9 mouse cellular contexts compared by ENCODE assay signal in the genomic region with DNA sequence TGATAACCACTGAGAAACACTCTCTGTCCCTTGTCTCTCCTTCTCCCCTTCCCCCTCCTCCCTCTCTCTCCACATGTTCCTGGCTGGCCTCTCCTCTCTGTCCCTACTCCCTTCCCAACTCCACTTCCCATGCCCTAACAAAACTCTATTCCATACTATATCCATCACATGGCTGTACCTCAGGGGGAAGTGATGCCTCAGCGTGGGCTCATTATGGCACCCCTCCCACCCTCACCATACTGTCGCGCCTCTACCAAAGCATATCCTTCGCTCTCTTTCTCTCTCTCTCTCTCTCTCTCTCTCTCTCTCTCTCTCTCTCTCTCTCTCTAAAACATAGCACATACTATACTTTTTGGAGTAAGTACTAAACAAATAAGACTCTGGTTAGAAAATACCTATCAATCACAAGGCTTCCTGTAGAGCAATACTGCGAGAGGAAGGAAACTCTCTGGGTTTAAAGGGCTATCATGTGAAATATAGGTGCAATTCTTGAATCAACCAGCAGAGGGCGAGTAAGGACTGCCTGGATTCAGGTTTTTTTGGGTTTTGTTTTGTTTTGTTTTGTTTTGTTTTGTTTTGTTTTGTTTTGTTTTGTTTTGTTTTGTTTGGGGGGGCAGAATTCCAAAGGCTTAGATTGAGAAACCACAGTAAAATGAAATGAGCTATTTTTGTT. TPM values are rescaled to one million over a fixed set of nuclear protein-coding genes. Genes with fewer than 3 reads are reported as not detected.
DNase-seq lines count a peak whose midpoint lies in the region; ATAC-seq lines count a peak whose summit lies in the region.
"Had no signal": no experiment of that assay in that cellular context is flagged by ENCODE, and none has a peak within 500 bp of the region (broad histone marks: within the 10 kb centered on the region; RNA-seq: fewer than 3 reads in every experiment).

No protein-coding gene starts in this region.

- H3K27ac ChIP-seq in hindbrain, embryonic 13.5 days, result no peak overlapping the region
- no peak overlapping the region for H3K27ac ChIP-seq in hindbrain, embryonic 10.5 days
- no peak overlapping the region for H3K27ac ChIP-seq in midbrain, embryonic 14.5 days (replicated peaks; ENCODE audit: low read depth, low read length)
- H3K27ac ChIP-seq in midbrain, embryonic 16.5 days (ENCODE audit: low read length), result no peak overlapping the region

- no peaks in the 10 kb centered on the region for H3K9me3 ChIP-seq in hindbrain, embryonic 13.5 days
- H3K9me3 ChIP-seq in hindbrain, embryonic 10.5 days, result no peaks in the 10 kb centered on the region
- H3K9me3 ChIP-seq in midbrain, embryonic 14.5 days (ENCODE audit: control insufficient read depth, low read length), result no peaks in the 10 kb centered on the region
- no peaks in the 10 kb centered on the region for H3K9me3 ChIP-seq in midbrain, embryonic 16.5 days (replicated peaks; ENCODE audit: control insufficient read depth, low read length, poor library complexity, severe bottlenecking)

- ATAC-seq in hindbrain, embryonic 13.5 days (ENCODE audit: low FRiP score), result 0 out of 2 replicates have a peak, but pooled peaks have one; percentile 43
- ATAC-seq in midbrain, embryonic 14.5 days (ENCODE audit: low FRiP score, low TSS enrichment), result no peak
- no peak for ATAC-seq in midbrain, embryonic 16.5 days
- ATAC-seq in common myeloid progenitor, adult 5-6 weeks (replicated peaks; ENCODE audit: low read depth, poor library complexity, severe bottlenecking), result peak; percentile 82
- ATAC-seq in activated CD4-positive, CD25-positive, alpha-beta regulatory T cell, adult 4 months, result no peak
- ATAC-seq: inflammation-experienced regulatory T-cells, adult 6 months had no signal

- no peak overlapping the region for H3K4me3 ChIP-seq in hindbrain, embryonic 13.5 days
- H3K4me3 ChIP-seq in hindbrain, embryonic 10.5 days, result no peak overlapping the region
- H3K4me3 ChIP-seq in midbrain, embryonic 14.5 days (replicated peaks; ENCODE audit: low read depth, low read length), result no peak overlapping the region
- H3K4me3 ChIP-seq in midbrain, embryonic 16.5 days (ENCODE audit: low read depth, low read length), result no peak overlapping the region

- 59% methylated on average over 6 of the region's 6 CpGs for WGBS in hindbrain, embryonic 13.5 days
- WGBS in hindbrain, embryonic 10.5 days, result 51% methylated on average over 6 of the region's 6 CpGs
- whole genome bisulfite sequencing in midbrain, embryonic 14.5 days, result 52% methylated on average over 6 of the region's 6 CpGs
- 48% methylated on average over 6 of the region's 6 CpGs for WGBS in midbrain, embryonic 16.5 days

- DNase-seq in hindbrain, embryonic 10.5 days (ENCODE audit: low spot score), result no peak
- peak; percentile 78 for DNase-seq in midbrain, embryonic 14.5 days
- DNase-seq in naive thymus-derived CD4-positive, alpha-beta T cell, adult 2 months (ENCODE audit: low read depth), result peak; percentile 1
- no peak for DNase-seq in ovary, postnatal 10 days (ENCODE audit: low spot score)

- H3K27me3 ChIP-seq in hindbrain, embryonic 13.5 days, result no peaks in the 10 kb centered on the region
- H3K27me3 ChIP-seq in hindbrain, embryonic 10.5 days (ENCODE audit: insufficient read depth, poor library complexity, severe bottlenecking), result no peaks in the 10 kb centered on the region
- no peaks in the 10 kb centered on the region for H3K27me3 ChIP-seq in midbrain, embryonic 14.5 days (ENCODE audit: control insufficient read depth, insufficient read depth, low read length)
- H3K27me3 ChIP-seq in midbrain, embryonic 16.5 days (ENCODE audit: control insufficient read depth, insufficient read depth, low read depth, low read length), result no peaks in the 10 kb centered on the region

- H3K36me3 ChIP-seq in hindbrain, embryonic 13.5 days, result no peaks in the 10 kb centered on the region
- H3K36me3 ChIP-seq in hindbrain, embryonic 10.5 days, result no peaks in the 10 kb centered on the region
- no peaks in the 10 kb centered on the region for H3K36me3 ChIP-seq in midbrain, embryonic 14.5 days (ENCODE audit: control insufficient read depth, insufficient read depth, low read length)
- H3K36me3 ChIP-seq in midbrain, embryonic 16.5 days (ENCODE audit: control insufficient read depth, insufficient read depth, low read length), result no peaks in the 10 kb centered on the region

- H3K4me2 ChIP-seq in hindbrain, embryonic 13.5 days, result no peak overlapping the region
- H3K4me2 ChIP-seq in midbrain, embryonic 14.5 days (ENCODE audit: low read length), result no peak overlapping the region
- no peak overlapping the region for H3K4me2 ChIP-seq in midbrain, embryonic 16.5 days (ENCODE audit: low read length)

- no peak overlapping the region for H3K9ac ChIP-seq in hindbrain, embryonic 13.5 days
- H3K9ac ChIP-seq in midbrain, embryonic 14.5 days (replicated peaks; ENCODE audit: low read length), result no peak overlapping the region
- no peak overlapping the region for H3K9ac ChIP-seq in midbrain, embryonic 16.5 days (ENCODE audit: low read depth, low read length)

- H3K4me1 ChIP-seq in hindbrain, embryonic 13.5 days (replicated peaks), result no peaks in the 10 kb centered on the region
- no peaks in the 10 kb centered on the region for H3K4me1 ChIP-seq in hindbrain, embryonic 10.5 days (replicated peaks)
- H3K4me1 ChIP-seq in midbrain, embryonic 14.5 days (ENCODE audit: control insufficient read depth, insufficient read depth, low read length), result no peaks in the 10 kb centered on the region
- H3K4me1 ChIP-seq in midbrain, embryonic 16.5 days (ENCODE audit: control insufficient read depth, insufficient read depth, low read length), result no peaks in the 10 kb centered on the region

RNA-seq across cellular contexts. Expression of gene Lor, which starts 32.4 kb away (rescaled TPM):
- 4.6 and 4.9 TPM in 2 replicates for polyA plus RNA-seq in hindbrain, embryonic 13.5 days (2015; fragmentation: Nextera tagmentation; extraction: Ambion mirVana)
- polyA plus RNA-seq in hindbrain, embryonic 10.5 days (2016; fragmentation: Nextera tagmentation; extraction: Ambion mirVana), result 0.46 and 1.7 TPM in 2 replicates
- polyA plus RNA-seq in midbrain, embryonic 14.5 days (2014; fragmentation: Nextera tagmentation; extraction: Ambion mirVana), result 3.4 and 4.8 TPM in 2 replicates
- polyA plus RNA-seq in midbrain, embryonic 16.5 days (2015; fragmentation: Nextera tagmentation; extraction: Ambion mirVana), result 6.1 and 7.8 TPM in 2 replicates
- not detected in 2 replicates for total RNA-seq in common myeloid progenitor, adult 5-6 weeks (2017)
- polyA plus RNA-seq in activated CD4-positive, CD25-positive, alpha-beta regulatory T cell, adult 4 months (2017; shearing (Covaris generic)), result not detected
- polyA plus RNA-seq: inflammation-experienced regulatory T-cells, adult 6 months had no signal

RNA-seq across cellular contexts. Expression of gene Pglyrp3, which starts 36.1 kb away (rescaled TPM):
- polyA plus RNA-seq in hindbrain, embryonic 13.5 days (2015; fragmentation: Nextera tagmentation; extraction: Ambion mirVana), result not detected in 2 replicates
- polyA plus RNA-seq in hindbrain, embryonic 10.5 days (2016; fragmentation: Nextera tagmentation; extraction: Ambion mirVana), result not detected in 2 replicates
- polyA plus RNA-seq in midbrain, embryonic 14.5 days (2014; fragmentation: Nextera tagmentation; extraction: Ambion mirVana), result not detected in 2 replicates
- not detected in 2 replicates for polyA plus RNA-seq in midbrain, embryonic 16.5 days (2015; fragmentation: Nextera tagmentation; extraction: Ambion mirVana)
- not detected in 2 replicates for total RNA-seq in common myeloid progenitor, adult 5-6 weeks (2017)
- not detected for polyA plus RNA-seq in activated CD4-positive, CD25-positive, alpha-beta regulatory T cell, adult 4 months (2017; shearing (Covaris generic))
- polyA plus RNA-seq: inflammation-experienced regulatory T-cells, adult 6 months had no signal

Comparison
In these comparisons a context has a peak if more than half of its experiments do, and no peak if none do; other contexts are left out.
1. ATAC-seq: peak in hindbrain, embryonic 13.5 days (single experiment) and common myeloid progenitor, adult 5-6 weeks (single experiment); none in midbrain, embryonic 14.5 days (single experiment), midbrain, embryonic 16.5 days (single experiment) and activated CD4-positive, CD25-positive, alpha-beta regulatory T cell, adult 4 months (single experiment).
2. DNase-seq: peak in midbrain, embryonic 14.5 days (single experiment) and naive thymus-derived CD4-positive, alpha-beta T cell, adult 2 months (single experiment); none in hindbrain, embryonic 10.5 days (single experiment) and ovary, postnatal 10 days (single experiment).